Mouse (Mus musculus): ENCODE results near the gene Dnah6. TPM values are rescaled to one million over a fixed set of nuclear protein-coding genes. Genes with fewer than 3 reads are reported as not detected.
A peak's percentile ranks its signal among the peaks of the same experiment; 100 is the strongest.

The Dnah6 gene
- polyA plus RNA-seq, 1 experiment from 2014 or later = 0.95 TPM

- H3K4me2 ChIP-seq (replicated peaks; ENCODE audit: low read depth, low read length) = no peak overlapping the region
- H3K36me3 ChIP-seq (ENCODE audit: insufficient read depth, low read length) = no peaks in the 10 kb centered on the region
- H3K4me1 ChIP-seq (ENCODE audit: insufficient read depth, low read depth, low read length) = no peaks in the 10 kb centered on the region
- 69% methylated on average over 3 of the region's 3 CpGs for WGBS
- no peaks in the 10 kb centered on the region for H3K9me3 ChIP-seq (ENCODE audit: low read length)
- no peak overlapping the region for H3K27ac ChIP-seq (ENCODE audit: low read length)
- TF ChIP-seq EP300 (IDR thresholded peaks at IDR 0.05) (no peak), CTCF (IDR thresholded peaks at IDR 0.05) (no peak)
- H3K4me3 ChIP-seq (ENCODE audit: low read depth, low read length) = no peak overlapping the region
- no peak for DNase-seq (ENCODE audit: low spot score)
- ATAC-seq = no peak
- H3K9ac ChIP-seq (replicated peaks; ENCODE audit: low read depth) = no peak overlapping the region
- no peaks in the 10 kb centered on the region for H3K27me3 ChIP-seq (replicated peaks; ENCODE audit: insufficient read depth, low read length)
These were observed 156.9 kb downstream of the Dnah6 start for GRCm38 (mm10) chr6:73064551-73064950.

GRCm38 (mm10) chr6:73059596-73060121 is 161.8 kb downstream of the Dnah6 start:
- H3K27ac ChIP-seq (ENCODE audit: low read length) = no peak overlapping the region
- no peak for TF ChIP-seq EP300 (IDR thresholded peaks at IDR 0.05)
- TF ChIP-seq CTCF (IDR thresholded peaks at IDR 0.05) = no peak
- DNase-seq (ENCODE audit: low spot score) (peak; percentile 46), ATAC-seq (peak; percentile 43)
- no peaks in the 10 kb centered on the region; the same call in 1 of the 2 replicates for H3K9me3 ChIP-seq (ENCODE audit: low read length)
- no peak overlapping the region for H3K4me3 ChIP-seq (ENCODE audit: low read depth, low read length)
- 72% methylated on average over 7 of the region's 7 CpGs for WGBS
- H3K4me2 ChIP-seq (replicated peaks; ENCODE audit: low read depth, low read length) = no peak overlapping the region
- H3K9ac ChIP-seq (replicated peaks; ENCODE audit: low read depth) = no peak overlapping the region
- no peaks in the 10 kb centered on the region for H3K27me3 ChIP-seq (replicated peaks; ENCODE audit: insufficient read depth, low read length)
- no peaks in the 10 kb centered on the region for H3K4me1 ChIP-seq (ENCODE audit: insufficient read depth, low read depth, low read length)
- no peaks in the 10 kb centered on the region for H3K36me3 ChIP-seq (ENCODE audit: insufficient read depth, low read length)

GRCm38 (mm10) chr6:73059162-73059561 is 162.3 kb downstream of the Dnah6 start:
- Histone ChIP-seq H3K27ac (ENCODE audit: low read length) (no peak overlapping the region), H3K27me3 (replicated peaks; ENCODE audit: insufficient read depth, low read length) (no peaks in the 10 kb centered on the region), H3K36me3 (ENCODE audit: insufficient read depth, low read length) (no peaks in the 10 kb centered on the region), H3K4me2 (replicated peaks; ENCODE audit: low read depth, low read length) (no peak overlapping the region), H3K4me1 (ENCODE audit: insufficient read depth, low read depth, low read length) (no peaks in the 10 kb centered on the region), H3K4me3 (ENCODE audit: low read depth, low read length) (no peak overlapping the region), H3K9ac (replicated peaks; ENCODE audit: low read depth) (no peak overlapping the region), H3K9me3 (ENCODE audit: low read length) (no peaks in the 10 kb centered on the region; the same call in 1 of the 2 replicates)
- 90% methylated on average over 4 of the region's 4 CpGs for WGBS
- DNase-seq (ENCODE audit: low spot score) (no peak), ATAC-seq (no peak)
- no peak for TF ChIP-seq EP300 (IDR thresholded peaks at IDR 0.05)
- TF ChIP-seq CTCF (IDR thresholded peaks at IDR 0.05) = no peak

GRCm38 (mm10) chr6:73055347-73055746 is 166.1 kb downstream of the Dnah6 start:
- DNase-seq (ENCODE audit: low spot score) (no peak), ATAC-seq (no peak)
- TF ChIP-seq CTCF (IDR thresholded peaks at IDR 0.05) = no peak
- TF ChIP-seq EP300 (IDR thresholded peaks at IDR 0.05) = no peak
- WGBS = 80% methylated on average over 6 of the region's 6 CpGs
- Histone ChIP-seq H3K4me1 (ENCODE audit: insufficient read depth, low read depth, low read length) (no peaks in the 10 kb centered on the region), H3K36me3 (ENCODE audit: insufficient read depth, low read length) (no peaks in the 10 kb centered on the region), H3K9me3 (ENCODE audit: low read length) (no peaks in the 10 kb centered on the region; the same call in 1 of the 2 replicates), H3K27ac (ENCODE audit: low read length) (no peak overlapping the region), H3K4me3 (ENCODE audit: low read depth, low read length) (no peak overlapping the region), H3K4me2 (replicated peaks; ENCODE audit: low read depth, low read length) (no peak overlapping the region), H3K9ac (replicated peaks; ENCODE audit: low read depth) (no peak overlapping the region), H3K27me3 (replicated peaks; ENCODE audit: insufficient read depth, low read length) (no peaks in the 10 kb centered on the region)

DNA sequence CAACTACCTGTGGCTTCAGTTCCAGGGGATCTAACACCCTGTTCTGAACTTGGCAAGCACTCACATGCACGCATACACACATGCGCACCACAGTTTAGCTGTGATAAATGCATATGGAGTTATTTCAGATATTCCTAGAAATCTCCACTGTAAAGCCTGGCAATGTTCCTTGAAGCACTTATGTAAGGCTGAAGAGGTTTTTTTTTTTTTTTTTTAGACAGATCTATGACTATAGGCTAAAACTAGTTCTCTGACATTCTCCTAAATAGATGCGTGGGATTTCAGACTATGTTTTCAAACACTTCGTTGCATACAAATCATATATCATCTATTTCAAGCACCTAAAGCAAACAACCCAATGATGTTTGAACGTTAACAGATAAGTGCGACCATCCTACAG is 166.6 kb downstream of the Dnah6 start:
- no peak overlapping the region for H3K9ac ChIP-seq (replicated peaks; ENCODE audit: low read depth)
- H3K27me3 ChIP-seq (replicated peaks; ENCODE audit: insufficient read depth, low read length) = no peaks in the 10 kb centered on the region
- whole genome bisulfite sequencing = 66% methylated on average over 6 of the region's 6 CpGs
- ATAC-seq = no peak
- DNase-seq (ENCODE audit: low spot score) = no peak
- TF ChIP-seq EP300 (IDR thresholded peaks at IDR 0.05) (no peak), CTCF (IDR thresholded peaks at IDR 0.05) (no peak)
- H3K9me3 ChIP-seq (ENCODE audit: low read length) = no peaks in the 10 kb centered on the region; the same call in 1 of the 2 replicates
- no peak overlapping the region for H3K27ac ChIP-seq (ENCODE audit: low read length)
- no peaks in the 10 kb centered on the region for H3K36me3 ChIP-seq (ENCODE audit: insufficient read depth, low read length)
- no peak overlapping the region for H3K4me3 ChIP-seq (ENCODE audit: low read depth, low read length)
- H3K4me2 ChIP-seq (replicated peaks; ENCODE audit: low read depth, low read length) = no peak overlapping the region
- H3K4me1 ChIP-seq (ENCODE audit: insufficient read depth, low read depth, low read length) = no peaks in the 10 kb centered on the region

DNA sequence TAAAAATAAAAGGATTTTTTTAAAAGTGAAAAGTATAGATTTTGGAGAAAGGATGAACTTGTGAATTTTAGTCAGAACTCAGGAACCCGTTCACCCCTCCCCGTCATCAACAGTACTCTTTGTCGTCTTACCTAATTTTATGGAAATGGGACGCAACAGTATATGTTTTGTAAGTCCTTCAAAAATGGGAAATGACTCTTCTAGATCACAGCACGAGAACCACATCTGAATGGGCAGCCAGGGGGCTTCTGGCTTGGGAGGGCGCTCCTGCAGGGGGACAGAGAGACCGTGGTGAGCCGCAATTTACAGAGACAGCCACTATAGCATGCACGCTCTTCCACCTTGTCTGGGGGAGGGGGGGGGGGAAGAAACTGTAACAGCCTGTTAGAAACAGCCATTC is 167.9 kb downstream of the Dnah6 start:
- Histone ChIP-seq H3K9me3 (ENCODE audit: low read length) (no peaks in the 10 kb centered on the region; the same call in 1 of the 2 replicates), H3K27ac (ENCODE audit: low read length) (no peak overlapping the region), H3K4me3 (ENCODE audit: low read depth, low read length) (no peak overlapping the region), H3K36me3 (ENCODE audit: insufficient read depth, low read length) (no peaks in the 10 kb centered on the region), H3K9ac (replicated peaks; ENCODE audit: low read depth) (no peak overlapping the region), H3K4me1 (ENCODE audit: insufficient read depth, low read depth, low read length) (no peaks in the 10 kb centered on the region), H3K4me2 (replicated peaks; ENCODE audit: low read depth, low read length) (no peak overlapping the region), H3K27me3 (replicated peaks; ENCODE audit: insufficient read depth, low read length) (no peaks in the 10 kb centered on the region)
- WGBS = 91% methylated on average over 9 of the region's 9 CpGs
- ATAC-seq = no peak
- no peak for DNase-seq (ENCODE audit: low spot score)
- TF ChIP-seq CTCF (IDR thresholded peaks at IDR 0.05) (no peak), EP300 (IDR thresholded peaks at IDR 0.05) (no peak)

DNA sequence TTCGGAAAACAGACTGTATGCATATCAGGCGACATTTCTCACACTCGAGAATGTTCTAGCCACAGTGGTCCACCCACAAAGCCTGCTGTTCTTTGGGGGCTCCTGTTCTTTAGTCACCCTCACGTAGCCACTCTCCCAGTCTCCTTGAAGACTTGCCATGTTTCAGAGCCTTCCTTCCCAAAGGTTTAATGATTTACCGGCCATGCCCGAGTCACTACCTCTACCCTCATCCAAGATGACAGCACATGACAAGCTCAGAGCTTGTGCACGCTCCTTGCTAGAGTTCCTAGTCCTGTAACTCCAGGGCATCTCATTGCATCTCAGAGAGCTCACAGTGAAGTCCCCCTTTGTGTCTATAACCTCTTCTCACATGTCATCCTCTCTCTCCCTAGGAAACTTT is 174.2 kb downstream of the Dnah6 start:
- TF ChIP-seq CTCF (IDR thresholded peaks at IDR 0.05) (no peak), EP300 (IDR thresholded peaks at IDR 0.05) (no peak)
- no peaks in the 10 kb centered on the region for H3K27me3 ChIP-seq (replicated peaks; ENCODE audit: insufficient read depth, low read length)
- no peak overlapping the region for H3K27ac ChIP-seq (ENCODE audit: low read length)
- H3K4me2 ChIP-seq (replicated peaks; ENCODE audit: low read depth, low read length) = no peak overlapping the region
- no peaks in the 10 kb centered on the region for H3K9me3 ChIP-seq (ENCODE audit: low read length)
- no peak overlapping the region for H3K9ac ChIP-seq (replicated peaks; ENCODE audit: low read depth)
- H3K36me3 ChIP-seq (ENCODE audit: insufficient read depth, low read length) = no peaks in the 10 kb centered on the region
- H3K4me3 ChIP-seq (ENCODE audit: low read depth, low read length) = no peak overlapping the region
- no peak for ATAC-seq
- H3K4me1 ChIP-seq (ENCODE audit: insufficient read depth, low read depth, low read length) = no peaks in the 10 kb centered on the region
- DNase-seq (ENCODE audit: low spot score) = no peak
- WGBS = 55% methylated on average over 7 of the region's 7 CpGs

Measured in lung, postnatal 0 days (tissue).